Mouse (Mus musculus) left cerebral cortex, postnatal 14 days (tissue): Measurements from ENCODE around the gene Dus3l. TPM values are rescaled to one million over a fixed set of nuclear protein-coding genes. Genes with fewer than 3 reads are reported as not detected.

Source experiments
- DNase-seq, 2 experiments: peaks; one replicate each; pipeline ENCODE4 v3.0.0; 2021 to 2022; ENCODE audit warnings: low spot score in 2 of 2, mixed read lengths in 1 of 2
- intact Hi-C: fragments of 180-260 bp; cut with DNase I; formaldehyde crosslinking; loops from one replicate; pipeline ENCODE4 v1.15.1; 2025
- long read RNA-seq, 2 experiments: library from polyadenylated mRNA; stranded (forward); transcript quantifications; one replicate each; pipeline ENCODE4 v2.0.0; 2021
- total RNA-seq, 2 experiments: library from RNA; stranded (reverse); gene quantifications; 2 replicates each; pipeline ENCODE4 v1.2.3; 2021

The Dus3l gene
- total RNA-seq, result 10 to 100 TPM; 66.2 to 75.0 TPM
- long read RNA-seq, experiment 1, transcript Dus3l-201 (13 exons, 2,025 nt), result major isoform, 54 of 105 reads
- long read RNA-seq, experiment 1, transcript Dus3l-204 (10 exons, 2,749 nt), result minor isoform, 15 of 105 reads
- long read RNA-seq, experiment 1, partial matches to known transcripts, result 13 of 105 reads
- long read RNA-seq, experiment 1, other reads (novel, unspliced or antisense), result 22 of 105 reads
- long read RNA-seq, experiment 2, transcript Dus3l-204 (10 exons, 2,749 nt), result minor isoform, 29 of 126 reads
- long read RNA-seq, experiment 2, transcript Dus3l-201 (13 exons, 2,025 nt), result major isoform, 54 of 126 reads
- long read RNA-seq, experiment 2, partial matches to known transcripts, result 16 of 126 reads
- long read RNA-seq, experiment 2, other reads (novel, unspliced or antisense), result 25 of 126 reads

- DNase-seq, result peak; percentile 84 to 92
- intact Hi-C loops, result no loop called here
Measured at GRCm38 (mm10) chr17:56764474-56765354, at the start of gene Dus3l. Dus3l (plus strand) TSS chr17:56764757.

- no peak for DNase-seq
- intact Hi-C loops, result no loop called here
Measured at GRCm38 (mm10) chr17:56715360-56715759, 49.2 kb upstream of the Dus3l start.

- intact Hi-C loops, result no loop called here
- no peak for DNase-seq
Measured at GRCm38 (mm10) chr17:56715914-56716654, 48.5 kb upstream of the Dus3l start.

- intact Hi-C loops, result no loop called here
Measured at GRCm38 (mm10) chr17:56716655-56717362, 47.7 kb upstream of the Dus3l start.

GRCm38 (mm10) chr17:56717363-56718058, 47.0 kb upstream of the Dus3l start, which contains the start of the genes Ndufa11 and Vmac:
Ndufa11 (plus strand) TSS chr17:56717767.
Vmac (minus strand) TSS chr17:56718022.
- peak; percentile 96 for DNase-seq
- intact Hi-C loops, result no loop called here

More at GRCm38 (mm10) chr17:56716655-56717362, 47.7 kb upstream of the Dus3l start:
- DNase-seq, result peak; percentile 98 to 99

- no peak for DNase-seq
- intact Hi-C loops, result no loop called here
Measured at GRCm38 (mm10) chr17:56722441-56722840, 42.1 kb upstream of the Dus3l start.

GRCm38 (mm10) chr17:56723419-56724161, 41.0 kb upstream of the Dus3l start:
- intact Hi-C loops, result no loop called here
- DNase-seq, result no peak

GRCm38 (mm10) chr17:56727029-56727649, 37.4 kb upstream of the Dus3l start:
- intact Hi-C loops, result no loop called here
- no peak for DNase-seq

GRCm38 (mm10) chr17:56727659-56728058, 36.9 kb upstream of the Dus3l start:
- intact Hi-C loops, result no loop called here
- no peak for DNase-seq

GRCm38 (mm10) chr17:56728117-56728516, 36.4 kb upstream of the Dus3l start:
- DNase-seq, result peak in 1 of 2 experiments; percentile 43
- intact Hi-C loops, result no loop called here

- DNase-seq, result no peak
- intact Hi-C loops, result no loop called here
Measured at GRCm38 (mm10) chr17:56729151-56729550, 35.4 kb upstream of the Dus3l start.

- DNase-seq, result no peak
- intact Hi-C loops, result no loop called here
Measured at GRCm38 (mm10) chr17:56729656-56730055, 34.9 kb upstream of the Dus3l start.

GRCm38 (mm10) chr17:56736534-56736933, 28.0 kb upstream of the Dus3l start:
- no peak for DNase-seq
- intact Hi-C loops, result no loop called here

- DNase-seq, result no peak
- intact Hi-C loops, result no loop called here
Measured at GRCm38 (mm10) chr17:56738221-56738620, 26.3 kb upstream of the Dus3l start.

- intact Hi-C loops, result no loop called here
Measured at GRCm38 (mm10) chr17:56740118-56740787, 24.3 kb upstream of the Dus3l start.

GRCm38 (mm10) chr17:56740788-56741160, 23.8 kb upstream of the Dus3l start:
- DNase-seq, result no peak
- intact Hi-C loops, result no loop called here

More at GRCm38 (mm10) chr17:56740118-56740787, 24.3 kb upstream of the Dus3l start:
- DNase-seq, result no peak

GRCm38 (mm10) chr17:56744173-56744572, 20.4 kb upstream of the Dus3l start:
- intact Hi-C loops, result no loop called here
- DNase-seq, result no peak
